Mouse (Mus musculus): ENCODE measurements around the gene Zscan20. TPM values are rescaled to one million over a fixed set of nuclear protein-coding genes. Genes with fewer than 3 reads are reported as not detected.

The Zscan20 gene
- 3.1 and 3.9 TPM in 2 replicates for polyA plus RNA-seq (2014; fragmentation: Nextera tagmentation; extraction: Ambion mirVana)

- under 1% methylated on average over 24 of the region's 24 CpGs for WGBS
- peak; percentile 96 for ATAC-seq (ENCODE audit: insufficient number of reproducible peaks, insufficient read depth, low FRiP score, low read depth)
- H3K27ac ChIP-seq (ENCODE audit: low read length) = 0 out of 2 replicates have a peak within 1 kb of the TSS, but pooled peaks have one; percentile 24
Measured at GRCm38 (mm10) chr4:128609925-128610402, at the start of gene Zscan20. Gene Zscan20, minus strand, starts transcription at chr4:128610098.

GRCm38 (mm10) chr4:128655446-128655845 lies 45.5 kb upstream of the Zscan20 start:
- Histone ChIP-seq H3K4me3 (ENCODE audit: low read depth, low read length) (peak overlapping the region; percentile 64), H3K4me2 (replicated peaks; ENCODE audit: low read depth, low read length) (peak overlapping the region; percentile 93), H3K9me3 (ENCODE audit: control insufficient read depth, low read depth, low read length) (no peaks in the 10 kb centered on the region), H3K9ac (replicated peaks; ENCODE audit: low read depth, low read length) (peak overlapping the region; percentile 59; the same call in 1 of the 2 replicates), H3K27ac (ENCODE audit: low read length) (no peak overlapping the region), H3K36me3 (ENCODE audit: control insufficient read depth, insufficient read depth, low read length) (no peaks in the 10 kb centered on the region), H3K4me1 (ENCODE audit: control insufficient read depth, insufficient read depth, low read length) (peaks cover 18% of the 10 kb centered on the region; the same call in 1 of the 2 replicates), H3K27me3 (ENCODE audit: control insufficient read depth, insufficient read depth, low read length) (no peaks in the 10 kb centered on the region)
- 6% methylated on average over 12 of the region's 12 CpGs for WGBS
- no peak for ATAC-seq (ENCODE audit: insufficient number of reproducible peaks, insufficient read depth, low FRiP score, low read depth)

More at GRCm38 (mm10) chr4:128609925-128610402, at the start of gene Zscan20:
- peak within 1 kb of the TSS; percentile 54 for H3K9ac ChIP-seq (replicated peaks; ENCODE audit: low read depth, low read length)
- H3K4me3 ChIP-seq (ENCODE audit: low read depth, low read length) = peak within 1 kb of the TSS; percentile 53
- no peaks in the 10 kb centered on the region for H3K9me3 ChIP-seq (ENCODE audit: control insufficient read depth, low read depth, low read length)
- peak within 1 kb of the TSS; percentile 67 for H3K4me2 ChIP-seq (replicated peaks; ENCODE audit: low read depth, low read length)
- H3K27me3 ChIP-seq (ENCODE audit: control insufficient read depth, insufficient read depth, low read length) = no peaks in the 10 kb centered on the region
- peaks cover 11% of the 10 kb centered on the region for H3K4me1 ChIP-seq (ENCODE audit: control insufficient read depth, insufficient read depth, low read length)
- H3K36me3 ChIP-seq (ENCODE audit: control insufficient read depth, insufficient read depth, low read length) = no peaks in the 10 kb centered on the region

DNA sequence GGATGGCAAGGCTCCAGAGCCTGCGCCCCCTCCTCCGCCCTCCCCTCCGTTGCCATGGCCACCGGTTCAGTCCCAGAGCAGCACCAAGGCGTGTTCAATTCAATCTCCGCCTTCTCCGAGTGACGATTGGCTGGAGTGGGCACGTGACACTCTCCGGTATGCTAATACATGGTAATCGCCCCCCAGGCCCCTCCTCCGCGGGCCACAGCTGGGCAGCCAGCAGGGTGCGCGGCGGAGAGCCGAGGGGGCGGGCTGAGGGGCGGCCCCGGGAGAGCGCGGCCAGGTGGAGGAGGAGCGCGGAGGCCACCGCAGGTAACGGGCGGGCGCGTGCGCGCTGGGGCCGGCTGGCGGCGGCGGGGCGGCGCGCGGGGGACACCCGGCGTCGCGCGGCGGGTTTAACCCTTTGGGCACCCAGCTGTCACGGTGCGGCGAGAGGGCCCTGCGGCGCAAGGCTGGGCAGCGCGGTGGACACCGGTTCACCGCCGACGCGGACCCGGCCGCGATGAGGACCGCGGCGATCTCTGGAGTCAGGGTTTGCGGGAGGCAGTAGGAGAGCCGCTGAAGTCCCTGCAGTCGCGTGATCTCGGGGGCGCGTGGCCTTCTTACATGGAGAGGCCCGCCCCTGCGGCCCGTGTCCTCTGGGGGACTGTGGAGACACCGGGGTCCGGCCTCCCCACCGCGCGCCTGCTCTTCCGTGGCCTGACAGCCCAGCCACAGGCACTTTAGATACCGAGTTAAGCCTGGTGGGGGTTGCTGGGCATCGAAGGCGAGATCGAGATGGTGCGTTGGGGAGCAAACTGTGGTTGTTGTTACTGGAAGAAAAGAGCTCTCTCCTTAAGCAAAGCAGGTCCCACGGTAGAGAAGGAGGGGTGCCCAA lies 44.8 kb upstream of the Zscan20 start, which contains the start of gene Phc2:
Gene Phc2, plus strand, starts transcription at position 198 of the 877 bp plus-strand sequence.
- H3K4me2 ChIP-seq (replicated peaks; ENCODE audit: low read depth, low read length) = peak within 1 kb of the TSS; percentile 93
- H3K4me3 ChIP-seq (ENCODE audit: low read depth, low read length) = peak within 1 kb of the TSS; percentile 64
- 0 out of 2 replicates have a peak within 1 kb of the TSS, but pooled peaks have one; percentile 16 for H3K27ac ChIP-seq (ENCODE audit: low read length)
- no peaks in the 10 kb centered on the region for H3K36me3 ChIP-seq (ENCODE audit: control insufficient read depth, insufficient read depth, low read length)
- H3K9me3 ChIP-seq (ENCODE audit: control insufficient read depth, low read depth, low read length) = no peaks in the 10 kb centered on the region
- H3K4me1 ChIP-seq (ENCODE audit: control insufficient read depth, insufficient read depth, low read length) = peaks cover 18% of the 10 kb centered on the region; the same call in 1 of the 2 replicates
- no peaks in the 10 kb centered on the region for H3K27me3 ChIP-seq (ENCODE audit: control insufficient read depth, insufficient read depth, low read length)
- peak within 1 kb of the TSS; percentile 59 for H3K9ac ChIP-seq (replicated peaks; ENCODE audit: low read depth, low read length)
- under 1% methylated on average over 72 of the region's 85 CpGs for WGBS
- ATAC-seq (ENCODE audit: insufficient number of reproducible peaks, insufficient read depth, low FRiP score, low read depth) = peak; percentile 97

GRCm38 (mm10) chr4:128652584-128653298 lies 42.8 kb upstream of the Zscan20 start:
- WGBS = 45% methylated on average over 5 of the region's 5 CpGs
- Histone ChIP-seq H3K36me3 (ENCODE audit: control insufficient read depth, insufficient read depth, low read length) (no peaks in the 10 kb centered on the region), H3K4me2 (replicated peaks; ENCODE audit: low read depth, low read length) (no peak overlapping the region), H3K9ac (replicated peaks; ENCODE audit: low read depth, low read length) (no peak overlapping the region), H3K27me3 (ENCODE audit: control insufficient read depth, insufficient read depth, low read length) (no peaks in the 10 kb centered on the region), H3K4me3 (ENCODE audit: low read depth, low read length) (no peak overlapping the region), H3K27ac (ENCODE audit: low read length) (peak overlapping the region; percentile 29; the same call in 1 of the 2 replicates), H3K9me3 (ENCODE audit: control insufficient read depth, low read depth, low read length) (no peaks in the 10 kb centered on the region), H3K4me1 (ENCODE audit: control insufficient read depth, insufficient read depth, low read length) (peaks cover 18% of the 10 kb centered on the region; the same call in 1 of the 2 replicates)
- no peak for ATAC-seq (ENCODE audit: insufficient number of reproducible peaks, insufficient read depth, low FRiP score, low read depth)

DNA sequence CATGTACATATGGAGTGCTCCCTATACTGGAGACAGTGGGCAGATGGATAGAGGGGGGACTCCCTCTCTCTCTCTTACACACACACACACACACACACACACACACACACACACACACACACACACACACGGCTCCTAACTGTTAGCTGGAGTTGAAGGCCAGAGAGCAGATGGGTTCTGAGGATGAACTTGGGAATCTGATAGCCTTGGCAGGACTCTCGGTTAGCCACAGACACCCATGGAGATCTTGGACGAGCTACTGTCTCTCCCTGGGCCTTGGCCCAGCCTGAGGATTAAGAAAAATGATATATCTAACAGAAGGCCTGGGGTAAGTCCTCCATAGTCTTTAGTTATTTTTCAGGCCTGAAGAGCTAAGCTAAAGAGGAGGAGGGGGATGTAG lies 41.6 kb upstream of the Zscan20 start:
- H3K4me3 ChIP-seq (ENCODE audit: low read depth, low read length) = no peak overlapping the region
- no peaks in the 10 kb centered on the region for H3K9me3 ChIP-seq (ENCODE audit: control insufficient read depth, low read depth, low read length)
- H3K9ac ChIP-seq (replicated peaks; ENCODE audit: low read depth, low read length) = no peak overlapping the region
- H3K27me3 ChIP-seq (ENCODE audit: control insufficient read depth, insufficient read depth, low read length) = no peaks in the 10 kb centered on the region
- WGBS = 49% methylated on average over 3 of the region's 3 CpGs
- no peak overlapping the region for H3K27ac ChIP-seq (ENCODE audit: low read length)
- no peak overlapping the region for H3K4me2 ChIP-seq (replicated peaks; ENCODE audit: low read depth, low read length)
- H3K4me1 ChIP-seq (ENCODE audit: control insufficient read depth, insufficient read depth, low read length) = peaks cover 22% of the 10 kb centered on the region; the same call in 1 of the 2 replicates
- ATAC-seq (ENCODE audit: insufficient number of reproducible peaks, insufficient read depth, low FRiP score, low read depth) = no peak
- no peaks in the 10 kb centered on the region for H3K36me3 ChIP-seq (ENCODE audit: control insufficient read depth, insufficient read depth, low read length)

GRCm38 (mm10) chr4:128648567-128649255 lies 38.8 kb upstream of the Zscan20 start:
- H3K27ac ChIP-seq (ENCODE audit: low read length) = no peak overlapping the region
- no peaks in the 10 kb centered on the region for H3K36me3 ChIP-seq (ENCODE audit: control insufficient read depth, insufficient read depth, low read length)
- no peaks in the 10 kb centered on the region for H3K9me3 ChIP-seq (ENCODE audit: control insufficient read depth, low read depth, low read length)
- no peak overlapping the region for H3K9ac ChIP-seq (replicated peaks; ENCODE audit: low read depth, low read length)
- 48% methylated on average over 8 of the region's 8 CpGs for WGBS
- H3K27me3 ChIP-seq (ENCODE audit: control insufficient read depth, insufficient read depth, low read length) = no peaks in the 10 kb centered on the region
- H3K4me2 ChIP-seq (replicated peaks; ENCODE audit: low read depth, low read length) = no peak overlapping the region
- H3K4me3 ChIP-seq (ENCODE audit: low read depth, low read length) = no peak overlapping the region
- no peak for ATAC-seq (ENCODE audit: insufficient number of reproducible peaks, insufficient read depth, low FRiP score, low read depth)
- H3K4me1 ChIP-seq (ENCODE audit: control insufficient read depth, insufficient read depth, low read length) = peaks cover 17% of the 10 kb centered on the region; the same call in 1 of the 2 replicates

DNA sequence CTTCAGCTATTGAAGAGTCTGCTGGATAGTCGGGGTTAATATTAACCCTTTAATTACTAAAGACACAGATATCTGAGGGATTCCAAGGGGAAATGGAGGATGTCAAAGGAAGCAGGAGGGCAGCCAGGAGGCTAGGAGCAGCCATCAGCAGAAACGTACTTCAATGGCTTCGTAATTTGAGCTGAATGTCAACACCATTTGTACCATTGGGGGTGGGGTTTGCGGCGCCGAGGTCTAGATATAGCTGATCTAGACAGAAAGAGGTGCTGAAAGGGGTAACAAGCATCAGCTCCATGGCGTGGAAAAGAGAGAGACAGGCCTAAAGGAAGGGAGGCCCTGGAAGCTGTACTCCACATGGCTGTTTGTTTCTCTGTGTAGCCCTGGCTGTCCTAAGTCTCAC lies 36.9 kb upstream of the Zscan20 start:
- WGBS = 27% methylated on average over 7 of the region's 7 CpGs
- peaks cover 20% of the 10 kb centered on the region for H3K4me1 ChIP-seq (ENCODE audit: control insufficient read depth, insufficient read depth, low read length)
- H3K9me3 ChIP-seq (ENCODE audit: control insufficient read depth, low read depth, low read length) = no peaks in the 10 kb centered on the region
- no peak for ATAC-seq (ENCODE audit: insufficient number of reproducible peaks, insufficient read depth, low FRiP score, low read depth)
- H3K9ac ChIP-seq (replicated peaks; ENCODE audit: low read depth, low read length) = no peak overlapping the region
- H3K4me2 ChIP-seq (replicated peaks; ENCODE audit: low read depth, low read length) = no peak overlapping the region
- H3K27ac ChIP-seq (ENCODE audit: low read length) = no peak overlapping the region
- no peaks in the 10 kb centered on the region for H3K27me3 ChIP-seq (ENCODE audit: control insufficient read depth, insufficient read depth, low read length)
- no peak overlapping the region for H3K4me3 ChIP-seq (ENCODE audit: low read depth, low read length)
- no peaks in the 10 kb centered on the region for H3K36me3 ChIP-seq (ENCODE audit: control insufficient read depth, insufficient read depth, low read length)

GRCm38 (mm10) chr4:128645896-128646295 lies 36.0 kb upstream of the Zscan20 start:
- Histone ChIP-seq H3K36me3 (ENCODE audit: control insufficient read depth, insufficient read depth, low read length) (no peaks in the 10 kb centered on the region), H3K9me3 (ENCODE audit: control insufficient read depth, low read depth, low read length) (no peaks in the 10 kb centered on the region), H3K27me3 (ENCODE audit: control insufficient read depth, insufficient read depth, low read length) (no peaks in the 10 kb centered on the region), H3K4me3 (ENCODE audit: low read depth, low read length) (no peak overlapping the region), H3K9ac (replicated peaks; ENCODE audit: low read depth, low read length) (no peak overlapping the region), H3K4me1 (ENCODE audit: control insufficient read depth, insufficient read depth, low read length) (peaks cover 23% of the 10 kb centered on the region), H3K27ac (ENCODE audit: low read length) (no peak overlapping the region), H3K4me2 (replicated peaks; ENCODE audit: low read depth, low read length) (no peak overlapping the region)
- WGBS = 42% methylated on average over 6 of the region's 6 CpGs
- ATAC-seq (ENCODE audit: insufficient number of reproducible peaks, insufficient read depth, low FRiP score, low read depth) = no peak

Data from stomach, embryonic 14.5 days (tissue).